Mouse (Mus musculus): Measurements from ENCODE around the gene Sept6. TPM values are rescaled to one million over a fixed set of nuclear protein-coding genes. Genes with fewer than 3 reads are reported as not detected.

The Sept6 gene
- polyA plus RNA-seq, 1 experiment from 2014 or later, result 34.5 TPM

- no peak for DNase-seq (ENCODE audit: extremely low spot score, low spot score)
- 93% methylated on average over 4 of the region's 4 CpGs for WGBS
- no peaks in the 10 kb centered on the region for H3K4me1 ChIP-seq
- peaks cover 16% of the 10 kb centered on the region for H3K36me3 ChIP-seq (replicated peaks)
- peaks cover 5% of the 10 kb centered on the region; the same call in 1 of the 2 replicates for H3K9me3 ChIP-seq
- no peak overlapping the region for H3K4me3 ChIP-seq
- H3K27ac ChIP-seq, result no peak overlapping the region
- no peaks in the 10 kb centered on the region for H3K27me3 ChIP-seq (ENCODE audit: poor library complexity, severe bottlenecking)
Measured at GRCm38 (mm10) chrX:36939806-36940413, 51.7 kb downstream of the Sept6 start.

GRCm38 (mm10) chrX:36935326-36935966, 56.1 kb downstream of the Sept6 start:
- H3K4me1 ChIP-seq, result no peaks in the 10 kb centered on the region
- H3K27me3 ChIP-seq (ENCODE audit: poor library complexity, severe bottlenecking), result no peaks in the 10 kb centered on the region
- H3K27ac ChIP-seq, result no peak overlapping the region
- H3K9me3 ChIP-seq, result no peaks in the 10 kb centered on the region
- no peak overlapping the region for H3K4me3 ChIP-seq
- no peaks in the 10 kb centered on the region; the same call in none of the 2 replicates for H3K36me3 ChIP-seq (replicated peaks)
- 78% methylated on average over 7 of the region's 7 CpGs for WGBS
- no peak for DNase-seq (ENCODE audit: extremely low spot score, low spot score)

- Histone ChIP-seq H3K9me3 (no peaks in the 10 kb centered on the region), H3K36me3 (replicated peaks) (peaks cover 11% of the 10 kb centered on the region), H3K27ac (no peak overlapping the region), H3K4me3 (no peak overlapping the region), H3K27me3 (ENCODE audit: poor library complexity, severe bottlenecking) (no peaks in the 10 kb centered on the region), H3K4me1 (no peaks in the 10 kb centered on the region)
- WGBS, result 38% methylated on average over 1 of the region's 1 CpGs
- DNase-seq (ENCODE audit: extremely low spot score, low spot score), result no peak
Measured at GRCm38 (mm10) chrX:36930574-36930973, 61.0 kb downstream of the Sept6 start.

- WGBS, result 81% methylated on average over 4 of the region's 4 CpGs
- Histone ChIP-seq H3K27me3 (ENCODE audit: poor library complexity, severe bottlenecking) (no peaks in the 10 kb centered on the region), H3K9me3 (no peaks in the 10 kb centered on the region), H3K36me3 (replicated peaks) (peaks cover 11% of the 10 kb centered on the region), H3K4me1 (no peaks in the 10 kb centered on the region), H3K27ac (no peak overlapping the region), H3K4me3 (no peak overlapping the region)
- no peak for DNase-seq (ENCODE audit: extremely low spot score, low spot score)
Measured at GRCm38 (mm10) chrX:36929694-36930093, 61.9 kb downstream of the Sept6 start.

- WGBS, result 91% methylated on average over 4 of the region's 4 CpGs
- no peak for DNase-seq (ENCODE audit: extremely low spot score, low spot score)
- no peaks in the 10 kb centered on the region for H3K4me1 ChIP-seq
Measured at GRCm38 (mm10) chrX:36928791-36929190, 62.8 kb downstream of the Sept6 start.

GRCm38 (mm10) chrX:36921346-36921745, 70.2 kb downstream of the Sept6 start:
- DNase-seq (ENCODE audit: extremely low spot score, low spot score), result no peak
- H3K27ac ChIP-seq, result no peak overlapping the region
- no peak overlapping the region for H3K4me3 ChIP-seq
- H3K9me3 ChIP-seq, result no peaks in the 10 kb centered on the region
- H3K4me1 ChIP-seq, result no peaks in the 10 kb centered on the region
- H3K36me3 ChIP-seq (replicated peaks), result peaks cover 7% of the 10 kb centered on the region; the same call in 1 of the 2 replicates
- no peaks in the 10 kb centered on the region for H3K27me3 ChIP-seq (ENCODE audit: poor library complexity, severe bottlenecking)
- WGBS, result 86% methylated on average over 4 of the region's 4 CpGs

More at GRCm38 (mm10) chrX:36928791-36929190, 62.8 kb downstream of the Sept6 start:
- peaks cover 11% of the 10 kb centered on the region for H3K36me3 ChIP-seq (replicated peaks)
- H3K27ac ChIP-seq, result no peak overlapping the region
- no peaks in the 10 kb centered on the region for H3K9me3 ChIP-seq
- no peak overlapping the region for H3K4me3 ChIP-seq
- H3K27me3 ChIP-seq (ENCODE audit: poor library complexity, severe bottlenecking), result no peaks in the 10 kb centered on the region

- Histone ChIP-seq H3K27me3 (ENCODE audit: poor library complexity, severe bottlenecking) (no peaks in the 10 kb centered on the region), H3K36me3 (replicated peaks) (peaks cover 5% of the 10 kb centered on the region; the same call in 1 of the 2 replicates), H3K4me3 (no peak overlapping the region), H3K9me3 (no peaks in the 10 kb centered on the region), H3K27ac (no peak overlapping the region), H3K4me1 (no peaks in the 10 kb centered on the region)
- DNase-seq (ENCODE audit: extremely low spot score, low spot score), result no peak
- WGBS, result 86% methylated on average over 1 of the region's 1 CpGs
Measured at GRCm38 (mm10) chrX:36917749-36918148, 73.8 kb downstream of the Sept6 start.

GRCm38 (mm10) chrX:36911343-36911742, 80.3 kb downstream of the Sept6 start:
- WGBS, result 51% methylated on average over 12 of the region's 12 CpGs
- Histone ChIP-seq H3K9me3 (no peaks in the 10 kb centered on the region), H3K27ac (no peak overlapping the region), H3K4me1 (no peaks in the 10 kb centered on the region), H3K4me3 (no peak overlapping the region), H3K36me3 (replicated peaks) (no peaks in the 10 kb centered on the region), H3K27me3 (ENCODE audit: poor library complexity, severe bottlenecking) (no peaks in the 10 kb centered on the region)
- peak; percentile 16 for DNase-seq (ENCODE audit: extremely low spot score, low spot score)

GRCm38 (mm10) chrX:36906539-36906938, 85.1 kb downstream of the Sept6 start:
- Histone ChIP-seq H3K27me3 (ENCODE audit: poor library complexity, severe bottlenecking) (no peaks in the 10 kb centered on the region), H3K27ac (no peak overlapping the region), H3K36me3 (replicated peaks) (no peaks in the 10 kb centered on the region), H3K4me1 (peaks cover 9% of the 10 kb centered on the region; the same call in 1 of the 2 replicates), H3K9me3 (no peaks in the 10 kb centered on the region), H3K4me3 (no peak overlapping the region)
- DNase-seq (ENCODE audit: extremely low spot score, low spot score), result no peak
- WGBS, result 43% methylated on average over 5 of the region's 5 CpGs

GRCm38 (mm10) chrX:36903115-36903768, 88.4 kb downstream of the Sept6 start:
- Histone ChIP-seq H3K9me3 (no peaks in the 10 kb centered on the region), H3K4me1 (peaks cover 10% of the 10 kb centered on the region; the same call in 1 of the 2 replicates), H3K27ac (peak overlapping the region; percentile 88), H3K36me3 (replicated peaks) (no peaks in the 10 kb centered on the region), H3K27me3 (ENCODE audit: poor library complexity, severe bottlenecking) (no peaks in the 10 kb centered on the region), H3K4me3 (peak overlapping the region; percentile 69)
- peak; percentile 87 for DNase-seq (ENCODE audit: extremely low spot score, low spot score)
- 21% methylated on average over 31 of the region's 32 CpGs for WGBS

GRCm38 (mm10) chrX:36902321-36903114, 89.1 kb downstream of the Sept6 start, which contains the start of gene Nkrf:
Gene Nkrf, minus strand, starts transcription at chrX:36902899.
- peak; percentile 33 for DNase-seq (ENCODE audit: extremely low spot score, low spot score)
- H3K27ac ChIP-seq, result peak within 1 kb of the TSS; percentile 88
- H3K4me3 ChIP-seq, result peak within 1 kb of the TSS; percentile 69
- 16% methylated on average over 40 of the region's 47 CpGs for WGBS
- no peaks in the 10 kb centered on the region for H3K36me3 ChIP-seq (replicated peaks)
- H3K9me3 ChIP-seq, result no peaks in the 10 kb centered on the region
- no peaks in the 10 kb centered on the region for H3K27me3 ChIP-seq (ENCODE audit: poor library complexity, severe bottlenecking)
- peaks cover 10% of the 10 kb centered on the region; the same call in 1 of the 2 replicates for H3K4me1 ChIP-seq

- no peaks in the 10 kb centered on the region for H3K27me3 ChIP-seq (ENCODE audit: poor library complexity, severe bottlenecking)
- H3K9me3 ChIP-seq, result no peaks in the 10 kb centered on the region
- H3K36me3 ChIP-seq (replicated peaks), result no peaks in the 10 kb centered on the region
- H3K4me3 ChIP-seq, result peak overlapping the region; percentile 69
- no peak for DNase-seq (ENCODE audit: extremely low spot score, low spot score)
- H3K27ac ChIP-seq, result peak overlapping the region; percentile 88; the same call in 1 of the 2 replicates
- H3K4me1 ChIP-seq, result peaks cover 10% of the 10 kb centered on the region; the same call in 1 of the 2 replicates
- WGBS, result 29% methylated on average over 3 of the region's 3 CpGs
Measured at GRCm38 (mm10) chrX:36901655-36902054, 89.9 kb downstream of the Sept6 start.
